Mouse (Mus musculus) mesoderm, embryonic 11.5 days (tissue): ENCODE results near the gene Madcam1.
"Not testable (repeated sequence)": the region's sequence is repeated elsewhere in the genome, so short reads cannot be mapped to it uniquely, and the experiment has no call there.

Experiments used
- DNase-seq: peaks from one replicate; pipeline ENCODE4 v3.0.0-alpha.2; 2012; ENCODE audit warnings: low read depth, low spot score

Madcam1 gene

DNA sequence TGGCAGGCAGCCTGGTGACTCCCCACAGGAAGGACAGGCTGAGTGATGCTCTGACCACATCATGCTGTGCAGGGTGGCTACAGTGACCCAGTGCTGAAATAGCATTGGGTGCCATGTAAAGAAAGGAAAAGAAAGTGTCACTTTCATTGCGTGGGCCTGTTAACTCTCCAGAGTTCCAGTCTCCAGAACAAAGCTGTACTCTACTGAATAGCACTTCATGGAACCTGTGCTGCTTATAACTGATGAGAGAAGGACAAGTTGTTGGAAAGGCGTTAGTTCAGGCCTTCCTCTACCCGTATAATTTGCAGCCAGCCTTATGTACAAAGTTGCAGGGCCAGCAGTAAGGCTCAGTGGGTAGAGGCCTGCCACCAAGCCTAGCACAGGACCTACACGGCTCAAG lies 24.4 kb downstream of the Madcam1 start, which contains the start of gene Gzmm:
Gzmm (plus strand) TSS at position 301 of the 400 bp plus-strand sequence.
- no peak for DNase-seq

DNA sequence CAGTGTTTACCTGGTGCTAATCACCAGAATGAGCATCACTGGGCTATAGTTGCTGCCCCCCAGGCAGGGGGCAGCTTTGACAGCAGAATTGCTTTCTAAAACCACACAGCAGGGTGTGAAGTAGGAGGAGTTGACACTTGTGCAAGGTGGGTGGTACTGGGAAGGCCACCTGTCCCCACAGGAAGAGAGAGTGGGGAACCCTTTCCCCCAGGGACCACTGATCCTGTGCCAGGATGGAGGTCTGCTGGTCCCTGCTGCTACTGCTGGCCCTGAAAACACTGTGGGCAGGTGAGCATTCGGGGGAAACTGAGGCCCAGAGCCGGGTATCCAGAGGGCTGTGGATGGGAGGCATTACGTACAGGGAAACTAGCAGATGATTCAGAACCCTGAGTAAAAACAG lies 24.8 kb downstream of the Madcam1 start:
- no peak for DNase-seq

DNA sequence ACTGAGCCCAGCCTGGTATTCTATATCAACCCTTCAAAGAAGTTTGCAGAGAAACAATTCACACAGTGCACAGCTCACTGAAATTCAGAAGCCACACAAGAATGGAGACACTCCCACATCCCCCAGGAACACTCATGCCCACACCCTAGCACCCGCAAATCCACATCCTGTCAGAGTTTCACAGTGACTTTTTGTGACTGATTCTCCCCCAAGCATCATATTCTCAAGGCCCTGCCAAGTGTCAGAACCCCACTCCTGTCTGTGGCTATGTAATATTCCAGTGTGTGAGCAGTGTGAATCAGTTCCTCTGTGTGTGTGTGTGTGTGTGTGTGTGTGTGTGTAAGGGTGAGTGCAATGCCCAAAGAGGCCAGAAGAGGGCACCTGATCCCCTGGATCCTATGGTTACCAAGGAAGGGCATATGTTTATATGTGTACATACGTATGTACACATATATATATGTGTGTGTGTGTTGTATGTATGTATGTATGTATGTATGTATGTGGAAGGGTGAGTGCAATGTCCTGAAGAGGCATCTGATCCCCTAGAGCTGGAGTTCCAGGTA lies 27.7 kb downstream of the Madcam1 start:
- DNase-seq, result no peak

DNA sequence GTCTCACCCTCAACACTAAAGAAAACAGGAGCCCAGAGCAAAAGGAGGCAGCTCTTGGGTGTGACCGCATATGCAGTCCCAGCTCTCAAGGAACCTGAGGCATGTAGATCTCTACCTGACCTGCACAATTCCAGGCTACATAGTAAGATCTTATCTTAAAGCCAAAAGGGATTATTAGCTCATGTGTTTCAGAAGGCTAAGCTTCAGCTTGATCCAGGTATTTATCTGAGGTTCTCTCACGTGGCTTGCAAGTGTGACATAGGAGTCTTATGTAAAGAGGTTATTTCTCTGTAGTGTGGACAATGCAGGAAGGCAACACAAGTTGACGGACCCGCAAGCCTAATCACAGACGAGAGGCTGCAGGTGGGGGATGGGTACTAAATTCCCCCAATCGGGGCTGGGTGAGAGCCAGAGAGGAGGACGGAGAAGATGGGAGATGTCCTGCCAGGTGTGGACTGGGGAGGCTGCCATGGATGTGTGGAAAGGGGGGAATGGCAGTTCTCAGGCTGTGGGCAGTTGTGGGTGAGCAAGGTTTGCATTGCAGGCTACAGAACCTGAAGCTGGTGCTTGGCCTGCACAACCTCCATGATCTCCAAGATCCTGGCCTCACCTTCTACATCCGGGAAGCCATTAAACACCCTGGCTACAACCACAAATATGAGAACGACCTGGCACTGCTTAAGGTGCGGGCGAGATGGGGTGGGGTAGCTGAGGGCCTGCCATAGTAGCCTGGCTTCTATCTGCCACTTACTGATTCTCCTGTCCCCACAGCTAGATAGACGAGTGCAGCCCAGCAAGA lies 29.4 kb downstream of the Madcam1 start:
- DNase-seq, result no peak

DNA sequence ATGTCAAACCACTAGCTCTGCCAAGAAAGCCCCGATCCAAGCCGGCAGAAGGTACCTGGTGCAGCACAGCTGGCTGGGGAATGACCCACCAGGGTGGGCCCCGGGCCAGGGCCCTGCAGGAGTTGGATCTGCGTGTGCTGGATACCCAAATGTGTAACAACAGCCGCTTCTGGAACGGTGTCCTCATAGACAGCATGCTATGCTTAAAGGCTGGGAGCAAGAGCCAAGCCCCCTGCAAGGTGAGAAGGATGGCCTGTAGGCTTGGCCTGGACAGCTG lies 30.0 kb downstream of the Madcam1 start:
- DNase-seq, result no peak

DNA sequence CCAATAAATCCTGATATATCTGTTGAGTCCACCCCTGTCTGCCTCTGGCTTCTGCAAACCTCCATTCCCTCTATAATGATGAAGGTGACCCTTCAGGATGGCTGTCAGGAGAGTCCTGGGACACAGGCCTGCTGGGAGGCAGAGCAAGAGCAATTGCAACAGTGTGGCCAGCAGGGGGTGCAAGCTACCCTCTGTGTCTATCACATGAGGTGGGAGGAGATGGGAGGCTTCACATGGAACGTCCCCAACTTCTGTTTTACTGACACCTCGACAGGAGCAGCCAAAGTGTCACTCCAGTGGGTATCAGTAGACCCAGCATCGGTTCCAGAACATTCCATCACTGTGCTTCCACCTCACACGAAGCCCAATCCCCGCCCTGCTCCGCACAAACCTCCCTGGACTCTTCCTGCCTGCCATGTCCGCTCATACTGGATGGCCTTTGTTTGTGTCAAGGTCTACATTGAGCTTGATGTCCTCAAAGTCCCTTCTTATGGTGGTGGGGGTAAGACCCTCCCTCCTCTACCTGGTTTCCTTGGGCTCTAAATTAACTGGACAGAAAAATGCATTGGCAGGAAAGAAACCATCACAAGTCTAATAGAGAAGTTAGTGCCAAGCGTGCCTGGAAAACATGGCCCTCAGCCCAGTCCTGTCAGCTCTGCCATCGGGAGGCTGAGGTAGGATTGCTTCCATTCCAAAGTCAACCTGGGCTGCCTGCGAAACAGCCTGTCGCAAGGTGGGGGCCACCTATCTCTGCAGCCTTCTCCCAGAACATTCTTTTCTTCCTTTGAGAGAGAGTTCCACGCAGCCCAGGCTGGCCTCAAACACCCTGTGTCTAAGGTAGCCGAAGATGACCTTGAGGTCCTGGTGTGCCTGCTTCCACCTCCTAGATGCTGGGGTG lies 31.1 kb downstream of the Madcam1 start:
- peak; percentile 70 for DNase-seq

DNA sequence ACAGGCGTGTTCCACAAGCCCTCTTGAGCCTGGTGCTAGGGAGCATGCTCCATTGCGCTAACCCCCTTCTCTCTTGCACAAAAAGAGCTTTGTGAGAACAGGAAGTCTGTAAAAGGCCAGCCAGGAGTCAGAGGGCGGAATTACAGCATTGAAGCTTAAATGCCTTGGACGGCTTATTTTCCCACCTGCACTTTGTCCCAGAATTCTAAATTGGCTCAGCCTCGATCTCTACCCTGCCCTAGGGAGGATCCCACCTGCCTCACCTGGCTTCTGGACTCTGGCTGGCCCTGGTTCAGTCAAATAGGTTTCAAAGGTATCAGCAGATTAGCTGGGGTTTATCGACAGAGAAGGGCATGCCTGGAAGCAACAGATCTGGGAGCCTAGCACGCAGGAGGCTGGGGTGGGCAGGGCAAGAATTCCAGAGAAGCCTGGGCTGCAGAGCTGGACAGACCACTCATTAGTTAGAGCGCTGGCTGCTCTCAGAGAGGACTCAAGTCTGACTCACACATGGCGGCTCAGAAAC lies 31.8 kb downstream of the Madcam1 start:
- no peak for DNase-seq

DNA sequence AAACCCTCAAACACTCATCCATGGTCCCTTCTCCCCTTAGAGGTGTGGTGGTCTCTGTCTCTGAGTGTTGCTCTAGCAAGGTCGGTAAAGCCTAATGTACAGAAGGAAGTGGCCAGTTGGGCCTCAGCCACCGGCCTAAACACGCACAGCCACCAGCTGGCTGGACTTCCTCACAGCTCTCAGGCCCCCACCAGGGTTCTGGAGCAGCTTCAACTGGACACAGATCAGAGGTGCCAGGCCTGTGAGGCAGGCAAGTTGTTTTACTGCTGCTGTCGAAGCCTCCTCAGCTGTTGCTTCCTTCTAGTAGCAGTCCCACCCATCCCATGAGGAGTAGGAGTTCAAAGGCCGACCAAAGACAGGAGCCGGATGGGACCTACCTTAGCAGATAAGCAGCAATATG lies 33.6 kb downstream of the Madcam1 start:
- DNase-seq, result no peak

DNA sequence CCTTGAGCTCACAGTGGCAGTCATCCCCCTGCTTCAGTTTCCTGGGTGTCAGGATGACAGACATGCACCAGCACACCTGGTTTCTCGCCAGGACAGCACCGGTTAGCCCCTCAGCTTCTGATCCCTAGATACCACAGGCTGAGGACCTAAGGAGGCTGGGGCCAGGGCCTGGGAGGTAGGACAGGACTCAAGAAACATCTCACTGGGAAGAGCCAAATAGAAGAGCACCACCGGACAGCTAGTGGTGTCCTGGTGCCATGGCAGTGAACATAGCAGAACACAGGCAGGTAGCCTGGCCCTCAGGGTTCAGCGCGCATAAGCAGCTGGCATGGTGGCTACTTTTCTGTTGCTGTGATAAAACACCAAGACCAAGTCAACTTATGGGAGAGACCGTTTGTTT lies 34.1 kb downstream of the Madcam1 start:
- no peak for DNase-seq

DNA sequence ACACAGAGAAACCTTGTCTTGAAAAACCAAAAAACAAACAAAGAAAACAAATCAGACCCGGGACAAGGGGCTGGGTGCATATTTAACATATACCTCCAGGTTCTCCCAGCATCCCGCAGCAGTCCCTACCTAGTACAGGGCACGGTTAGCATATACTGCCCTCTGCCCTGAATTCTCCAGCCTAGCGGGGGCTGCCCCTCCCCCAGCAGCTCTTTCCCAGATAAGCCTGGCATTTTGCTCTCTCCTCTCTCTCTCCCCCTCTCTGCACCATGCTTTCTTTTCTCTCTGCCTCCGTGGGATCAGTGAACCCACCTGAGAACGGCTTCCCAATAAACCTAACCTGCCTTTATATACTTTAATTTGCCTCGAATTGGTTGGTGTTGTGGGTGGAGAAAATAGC lies 36.3 kb downstream of the Madcam1 start:
- no peak for DNase-seq

DNA sequence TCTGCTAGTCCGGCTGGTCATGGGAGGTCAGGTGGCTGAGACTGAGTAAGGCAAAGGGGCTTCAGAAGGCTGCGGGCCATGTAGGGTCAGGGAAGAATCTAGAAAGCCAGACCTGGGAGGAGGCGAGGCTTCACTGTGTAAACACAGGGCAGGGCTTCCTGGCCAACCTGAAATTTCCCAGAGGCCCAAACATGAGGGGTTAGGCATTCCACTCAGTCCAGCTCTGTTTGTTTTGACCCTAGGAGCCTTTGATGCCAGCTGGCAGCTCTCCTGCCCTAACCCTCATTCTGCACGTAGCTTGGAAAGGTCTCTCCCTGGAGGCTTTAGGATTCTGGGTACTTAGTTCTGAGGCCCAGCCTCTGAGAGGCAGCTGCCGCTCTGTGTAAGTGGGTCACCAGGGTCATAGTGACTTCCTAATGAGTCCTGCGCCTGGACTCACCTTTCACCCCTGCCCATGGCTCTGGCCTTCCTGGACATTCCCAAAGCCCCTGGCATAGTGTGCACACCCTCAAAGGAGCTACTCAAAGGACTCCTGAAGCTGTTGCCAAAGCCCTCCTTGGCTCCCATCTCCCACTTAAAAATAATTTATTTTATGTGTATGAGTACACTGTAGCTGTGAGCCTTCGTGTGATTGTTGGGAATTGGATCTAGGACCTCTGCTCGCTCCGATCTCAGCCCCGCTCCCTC lies 37.2 kb downstream of the Madcam1 start:
- DNase-seq, result no peak

DNA sequence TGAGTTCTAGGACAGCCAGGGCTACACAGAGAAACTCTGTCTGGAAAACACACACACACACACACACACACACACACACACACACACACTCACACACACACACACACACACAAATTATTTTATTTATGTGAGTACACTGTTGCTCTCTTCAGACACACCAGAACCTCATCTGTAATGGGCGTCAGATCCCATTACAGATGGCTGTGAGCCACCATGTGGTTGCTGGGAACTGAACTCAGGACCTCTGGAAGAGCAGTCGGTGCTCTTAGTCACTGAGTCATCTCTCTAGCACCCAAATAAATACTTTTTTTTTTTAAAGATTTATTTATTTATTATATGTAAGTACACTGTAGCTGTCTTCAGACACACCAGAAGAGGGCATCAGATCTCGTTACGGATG lies 38.6 kb downstream of the Madcam1 start:
- not testable (repeated sequence) for DNase-seq

DNA sequence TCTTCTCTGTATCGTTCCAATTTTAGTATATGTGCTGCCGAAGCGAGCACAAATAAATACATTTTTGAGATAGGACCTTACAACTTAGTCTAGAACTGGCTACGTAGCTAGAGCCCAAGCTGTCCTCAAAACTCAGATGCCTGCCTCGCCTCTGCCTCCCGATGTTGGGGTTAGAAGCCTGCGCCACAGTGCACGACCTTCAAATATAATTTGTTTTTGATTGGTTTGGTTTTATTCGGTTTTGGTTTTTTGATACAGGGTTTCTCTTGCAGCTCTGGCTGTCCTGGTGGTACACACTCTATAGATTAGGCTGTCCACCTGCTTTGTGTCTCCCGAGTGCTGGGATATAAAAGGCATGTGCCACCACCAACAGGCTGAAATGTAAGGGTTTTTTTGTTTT lies 39.2 kb downstream of the Madcam1 start:
- DNase-seq, result no peak

DNA sequence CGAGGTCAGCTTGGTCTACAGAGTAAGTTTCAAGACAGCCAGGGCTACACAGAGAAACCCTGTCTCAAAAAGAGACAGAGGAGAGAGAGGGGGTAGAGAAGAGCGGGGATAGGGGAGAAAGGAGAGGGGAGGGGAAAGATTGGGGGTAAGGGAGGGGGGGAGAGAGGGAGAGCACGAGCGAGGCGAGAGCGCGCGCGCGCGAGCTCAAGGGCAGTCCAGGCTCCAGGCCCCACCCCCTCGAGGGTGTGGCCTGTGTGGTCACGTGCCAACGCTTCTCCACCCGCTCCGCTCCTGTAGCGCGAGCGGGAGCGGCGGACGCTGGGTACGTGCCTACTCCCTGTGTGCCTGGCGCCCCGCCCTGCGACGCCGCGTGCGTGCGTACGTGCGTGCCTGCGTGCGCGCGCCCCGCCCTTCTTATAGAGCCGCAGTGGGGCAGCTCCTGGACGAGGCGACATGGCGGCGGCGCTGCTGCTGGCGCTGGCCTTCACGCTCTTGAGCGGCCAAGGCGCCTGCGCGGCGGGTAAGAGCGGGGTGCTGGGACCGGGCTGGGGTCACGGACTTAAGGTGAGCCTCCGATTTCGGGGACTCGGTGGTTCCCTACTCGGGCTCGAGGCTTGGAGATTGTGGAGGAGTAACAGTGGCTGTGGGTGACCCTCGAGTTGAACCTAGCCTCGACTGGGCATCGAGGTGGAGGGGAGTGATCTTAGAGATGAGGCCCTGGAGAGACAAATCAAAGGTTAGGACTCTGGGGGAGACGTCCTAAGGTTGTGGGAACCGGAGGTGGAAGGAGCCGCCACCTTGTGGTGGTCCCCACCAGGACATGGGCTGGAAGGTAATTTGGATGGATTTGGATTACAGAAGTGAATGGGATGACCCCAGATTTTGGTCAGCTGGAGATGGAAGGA lies 40.0 kb downstream of the Madcam1 start, which contains the start of gene Bsg:
Bsg (plus strand) TSS at position 427 of the 905 bp plus-strand sequence.
- DNase-seq, result peak; percentile 99

DNA sequence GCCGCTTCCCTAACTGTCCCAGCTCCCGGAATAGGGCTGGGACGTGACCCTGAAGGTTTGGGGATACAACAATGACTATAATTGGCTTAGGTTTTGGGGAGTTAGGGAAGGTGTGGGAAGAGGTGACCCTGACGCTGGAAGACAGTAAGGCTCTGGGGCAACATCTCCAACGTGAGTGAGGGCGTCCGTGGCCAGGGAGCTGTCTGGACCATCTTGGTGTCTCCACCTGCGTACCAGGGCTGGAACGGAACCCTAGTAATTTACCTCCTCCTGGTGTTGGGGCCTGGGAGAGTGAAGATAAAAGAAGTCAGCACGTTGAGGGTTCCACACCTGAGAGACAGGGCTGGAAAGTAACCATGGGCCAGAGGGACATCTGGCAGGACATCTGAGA lies 40.6 kb downstream of the Madcam1 start:
- DNase-seq, result no peak

DNA sequence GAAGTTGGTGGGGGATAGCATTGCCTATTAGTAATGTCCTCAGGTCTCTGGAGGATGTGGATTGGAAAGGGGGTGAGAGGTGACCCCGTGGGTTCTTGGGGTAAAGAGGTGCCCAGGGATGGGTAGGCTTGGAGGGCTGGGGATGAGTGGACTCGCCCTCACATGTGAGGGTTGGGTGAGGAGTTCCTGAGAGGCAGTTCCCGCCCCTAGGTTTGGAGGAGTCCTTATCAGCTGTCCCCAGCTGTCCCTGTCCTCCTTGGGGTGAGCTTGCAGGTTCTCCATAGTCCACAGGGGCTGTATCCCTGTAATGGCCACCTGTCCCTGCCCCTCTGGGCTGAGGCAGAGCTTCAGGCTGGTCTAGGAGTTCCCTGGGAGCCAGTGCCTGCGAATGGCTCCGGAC lies 41.6 kb downstream of the Madcam1 start:
- DNase-seq, result no peak

DNA sequence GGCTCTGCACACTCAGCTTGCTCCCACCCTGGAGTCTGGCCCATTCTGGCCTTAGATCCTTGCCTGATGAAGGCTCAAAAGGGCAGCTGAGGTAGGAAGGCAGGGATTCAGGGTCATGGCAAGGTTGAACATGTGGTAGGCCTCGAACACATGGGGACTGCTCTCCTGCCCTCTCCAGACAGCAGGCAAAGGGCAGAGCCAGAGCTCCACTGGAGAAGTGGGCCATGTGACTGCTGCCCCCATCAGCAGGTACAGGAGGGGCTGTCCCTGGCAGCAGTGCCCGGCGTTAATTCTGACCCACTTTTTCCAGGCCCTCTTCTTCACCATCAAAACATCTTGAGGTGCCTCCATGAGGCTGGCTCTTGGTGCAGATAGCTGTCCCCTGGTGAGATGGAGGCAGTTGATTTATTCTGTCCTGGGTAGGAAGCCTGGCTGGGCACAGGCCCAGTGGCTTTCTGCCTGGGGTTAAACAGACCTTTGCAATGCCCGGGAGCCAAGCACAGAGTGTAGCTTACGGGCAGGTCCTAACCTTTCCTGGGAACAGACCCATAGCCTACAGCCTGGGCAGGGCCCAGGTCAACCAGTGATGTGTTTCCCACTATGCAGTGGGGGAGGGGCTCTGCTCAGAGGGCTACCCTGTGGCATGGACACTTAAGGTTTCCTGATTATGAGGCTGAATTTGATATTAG lies 42.2 kb downstream of the Madcam1 start:
- DNase-seq, result no peak

DNA sequence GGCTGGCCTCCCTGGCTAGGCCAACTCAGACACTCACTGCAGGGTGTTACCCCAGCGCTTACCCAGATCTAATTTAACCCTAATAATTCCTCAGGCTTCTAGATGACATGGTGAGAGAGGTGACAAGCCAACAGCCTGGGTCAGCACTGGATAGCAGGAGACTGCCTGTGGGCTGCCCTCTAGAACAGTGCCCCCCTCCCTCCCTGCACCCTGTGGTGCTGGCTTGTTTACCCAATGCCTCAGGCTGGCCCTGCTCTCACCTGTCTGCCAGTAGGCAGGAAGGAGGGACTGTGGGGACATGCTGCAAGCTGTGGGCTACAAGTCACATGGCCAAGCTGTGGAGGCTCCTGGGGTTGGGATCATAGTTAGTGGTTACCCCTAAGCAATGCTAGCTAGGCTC lies 42.8 kb downstream of the Madcam1 start:
- no peak for DNase-seq

DNA sequence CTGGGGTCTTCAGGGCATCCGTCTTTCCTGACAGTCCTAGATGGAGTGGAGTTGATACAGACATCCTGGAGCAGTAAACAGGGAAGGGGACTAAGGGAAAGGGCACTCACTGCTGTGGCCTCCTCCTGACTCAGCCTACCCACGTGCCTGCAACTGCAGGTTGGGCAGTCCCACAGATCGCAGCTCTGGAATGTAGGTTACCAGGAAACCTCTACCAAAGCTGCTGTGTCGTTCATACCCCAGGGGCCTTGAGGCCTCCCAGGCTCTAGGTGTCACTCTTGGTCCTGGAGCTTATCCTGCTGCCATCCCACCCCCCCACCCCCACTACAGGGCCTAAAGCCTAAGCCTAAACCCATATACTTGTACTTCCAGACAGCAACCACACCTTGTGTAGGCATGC lies 43.4 kb downstream of the Madcam1 start:
- no peak for DNase-seq

DNA sequence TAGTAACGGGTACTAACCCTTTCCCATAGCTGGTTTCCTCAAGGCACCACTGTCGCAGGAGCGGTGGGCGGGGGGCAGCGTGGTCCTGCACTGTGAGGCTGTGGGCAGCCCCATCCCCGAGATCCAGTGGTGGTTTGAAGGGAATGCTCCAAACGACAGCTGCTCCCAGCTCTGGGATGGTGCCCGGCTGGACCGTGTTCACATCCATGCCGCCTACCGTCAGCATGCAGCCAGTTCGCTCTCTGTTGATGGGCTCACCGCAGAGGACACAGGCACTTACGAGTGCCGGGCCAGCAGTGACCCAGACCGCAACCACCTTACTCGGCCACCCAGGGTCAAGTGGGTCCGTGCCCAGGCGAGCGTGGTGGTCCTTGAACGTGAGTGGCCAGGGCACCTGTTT lies 44.3 kb downstream of the Madcam1 start:
- DNase-seq, result no peak
